ENCODE assay signal across 8 mouse cellular contexts in the genomic region with DNA sequence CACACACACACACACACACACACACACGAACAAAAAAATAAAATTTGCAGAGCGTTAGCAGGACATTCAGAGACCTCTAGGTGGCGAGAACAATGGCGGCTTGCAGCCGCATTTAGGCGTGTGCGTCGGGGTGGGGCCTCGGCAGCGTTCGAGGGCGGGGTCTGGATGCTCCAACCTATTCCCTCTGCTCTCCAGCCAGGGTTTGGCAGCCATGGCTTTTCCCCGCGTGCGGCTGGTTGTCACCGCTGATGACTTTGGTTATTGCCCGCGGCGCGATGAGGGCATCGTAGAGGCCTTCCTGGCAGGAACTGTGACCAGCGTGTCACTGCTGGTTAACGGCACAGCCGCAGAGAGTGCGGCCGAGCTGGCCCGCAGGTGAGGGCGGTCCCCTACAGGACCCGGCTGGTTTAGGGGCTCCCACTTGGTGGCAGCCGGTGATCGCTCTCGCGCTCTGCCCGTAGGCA. TPM values are rescaled to one million over a fixed set of nuclear protein-coding genes. Genes with fewer than 3 reads are reported as not detected.
DNase-seq lines count a peak whose midpoint lies in the region; ATAC-seq lines count a peak whose summit lies in the region.

A gene (minus strand): TSS at position 458 of the 464 bp plus-strand sequence.

- H3K9ac ChIP-seq in hindbrain, embryonic 15.5 days = peak within 1 kb of the TSS; percentile 61

- H3K27ac ChIP-seq in hindbrain, embryonic 15.5 days (replicated peaks) = peak within 1 kb of the TSS; percentile 67

- under 1% methylated on average over 34 of the region's 34 CpGs for WGBS in hindbrain, embryonic 15.5 days

- H3K4me1 ChIP-seq in hindbrain, embryonic 15.5 days (replicated peaks) = peaks cover 21% of the 10 kb centered on the region

- peak within 1 kb of the TSS; percentile 94 for H3K4me2 ChIP-seq in hindbrain, embryonic 15.5 days

- DNase-seq in ZHBTc4 (ENCODE audit: low read depth, low spot score) = peak; percentile 97
- DNase-seq in cerebellum, postnatal 36 days = peak; percentile 80 to 85
- DNase-seq in frontal cortex, postnatal 36 days (ENCODE audit: low spot score in 2 of 2) = peak; percentile 78 to 82
- DNase-seq in layer of hippocampus, postnatal 36 days = peak; percentile 77 to 80
- peak; percentile 72 for DNase-seq in lung, postnatal 25 days (ENCODE audit: low spot score)
- peak; percentile 59 for DNase-seq in retina, adult 2 months (ENCODE audit: low read depth, low spot score)
- peak; percentile 74 for DNase-seq in thymus, postnatal 25 days

- H3K27me3 ChIP-seq in hindbrain, embryonic 15.5 days = no peaks in the 10 kb centered on the region

- H3K9me3 ChIP-seq in hindbrain, embryonic 15.5 days = no peaks in the 10 kb centered on the region

- H3K36me3 ChIP-seq in hindbrain, embryonic 15.5 days = no peaks in the 10 kb centered on the region

- ATAC-seq in hindbrain, embryonic 15.5 days (ENCODE audit: low FRiP score, low read depth) = peak; percentile 89

- H3K4me3 ChIP-seq in hindbrain, embryonic 15.5 days = peak within 1 kb of the TSS; percentile 59

RNA-seq across cellular contexts. Expression of the gene that starts here (rescaled TPM):
- polyA plus RNA-seq in hindbrain, embryonic 15.5 days (2015; fragmentation: Nextera tagmentation; extraction: Ambion mirVana) = 3.4 and 4.1 TPM in 2 replicates
- 1 to 10 TPM; 1.5 to 1.7 TPM for total RNA-seq in layer of hippocampus, postnatal 36 days (2021)

Comparison
In these comparisons a context has a peak if more than half of its experiments do, and no peak if none do; other contexts are left out.
1. Peak in every context shown above with its lines: DNase-seq, ATAC-seq, H3K4me3 ChIP-seq and H3K27ac ChIP-seq.